Mouse (Mus musculus) T-helper 1 cell (primary cell): ENCODE data around the gene Ppp1r14b.

ENCODE experiments used
- in situ Hi-C: fragments of 300-600 bp; cut with MboI, MseI; formaldehyde crosslinking; loops from one replicate; pipeline ENCODE4 v1.15.1; 2025; ENCODE audit warnings: high pct_unique_total_duplicates

Gene Ppp1r14b

DNA sequence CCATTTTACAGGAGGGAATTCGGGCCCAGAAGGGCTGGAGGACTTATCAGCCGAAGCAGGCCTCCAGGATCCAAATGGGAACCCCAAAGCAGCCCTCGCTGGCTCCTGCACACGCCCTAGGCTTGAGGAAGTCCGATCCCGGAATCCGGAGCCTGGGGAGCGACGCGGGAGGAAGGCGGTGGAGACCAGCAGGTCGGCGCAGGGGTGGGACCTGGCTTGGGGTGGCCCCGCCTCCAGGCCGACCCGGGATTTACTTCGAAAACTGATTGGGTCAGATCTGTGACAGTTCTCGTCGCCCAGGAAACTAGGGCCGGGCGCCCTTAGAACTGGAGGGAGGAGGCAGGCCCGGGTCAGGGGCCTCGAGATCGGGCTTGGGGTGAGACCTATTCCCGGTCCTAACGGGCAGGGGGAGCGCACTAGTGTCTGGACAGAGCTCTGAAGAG lies 32.5 kb upstream of the Ppp1r14b start, which contains the start of gene Gpr137:
TSS of gene Gpr137 (minus strand) at position 232 of the 443 bp plus-strand sequence.
- in situ Hi-C loops: no loop called here

DNA sequence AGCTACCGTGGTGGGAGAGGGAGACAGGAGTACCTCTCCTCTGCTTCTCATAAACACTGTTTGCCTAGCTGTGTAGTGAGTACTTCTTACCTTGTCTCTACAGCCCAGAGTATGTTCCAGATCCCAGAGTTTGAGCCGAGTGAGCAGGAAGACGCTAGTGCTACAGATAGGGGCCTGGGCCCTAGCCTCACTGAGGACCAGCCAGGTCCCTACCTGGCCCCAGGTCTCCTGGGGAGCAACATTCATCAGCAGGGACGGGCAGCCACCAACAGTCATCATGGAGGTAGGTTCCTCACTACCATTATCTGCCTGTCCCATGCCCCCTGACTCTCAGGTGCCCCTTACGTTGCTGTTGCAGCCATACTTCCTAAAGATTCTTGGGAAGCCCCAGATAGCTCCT lies 32.0 kb upstream of the Ppp1r14b start:
- in situ Hi-C loops: no loop called here

DNA sequence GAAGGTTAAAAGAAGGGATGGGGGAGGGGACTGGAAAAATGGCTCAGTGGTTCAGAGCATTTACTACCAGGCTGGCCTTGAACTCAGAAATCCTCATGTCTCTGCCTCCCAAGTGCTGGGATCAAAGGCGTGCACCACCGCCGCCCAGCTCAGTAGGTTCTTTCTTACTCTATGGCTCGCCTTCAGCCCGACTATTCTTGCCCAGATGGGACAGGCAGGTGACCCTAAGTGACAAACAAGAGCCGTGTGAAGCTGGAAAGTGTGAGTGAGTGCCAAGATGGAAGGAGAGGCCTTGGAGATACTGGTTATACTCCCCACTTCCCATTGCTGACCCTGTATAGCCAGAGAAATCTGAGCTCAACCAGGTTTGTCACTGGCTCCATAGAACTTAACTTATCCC lies 31.1 kb upstream of the Ppp1r14b start:
- in situ Hi-C loops: no loop called here

DNA sequence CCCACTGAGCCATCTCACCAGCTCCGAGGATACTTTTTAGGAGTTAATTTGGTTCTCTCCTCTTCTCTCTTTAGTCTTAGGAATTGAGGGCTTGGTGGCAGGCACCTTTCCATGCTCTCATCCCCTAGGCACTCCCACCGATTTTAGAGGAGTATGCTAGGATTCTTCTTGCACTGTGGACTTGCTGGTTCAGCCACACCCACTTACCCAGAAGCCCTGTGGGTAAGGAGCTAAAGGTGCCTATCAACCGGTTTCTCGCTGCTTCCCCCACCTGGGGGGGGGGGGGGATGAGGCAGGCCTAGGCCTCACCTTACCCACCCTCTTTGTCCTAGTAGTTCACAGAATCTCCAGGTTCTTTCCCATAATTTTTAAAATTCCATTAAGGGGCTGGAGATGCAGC lies 27.0 kb upstream of the Ppp1r14b start:
- in situ Hi-C loops: no loop called here

GRCm38 (mm10) chr19:6948186-6948585 lies 26.6 kb upstream of the Ppp1r14b start:
- in situ Hi-C loops: no loop called here

DNA sequence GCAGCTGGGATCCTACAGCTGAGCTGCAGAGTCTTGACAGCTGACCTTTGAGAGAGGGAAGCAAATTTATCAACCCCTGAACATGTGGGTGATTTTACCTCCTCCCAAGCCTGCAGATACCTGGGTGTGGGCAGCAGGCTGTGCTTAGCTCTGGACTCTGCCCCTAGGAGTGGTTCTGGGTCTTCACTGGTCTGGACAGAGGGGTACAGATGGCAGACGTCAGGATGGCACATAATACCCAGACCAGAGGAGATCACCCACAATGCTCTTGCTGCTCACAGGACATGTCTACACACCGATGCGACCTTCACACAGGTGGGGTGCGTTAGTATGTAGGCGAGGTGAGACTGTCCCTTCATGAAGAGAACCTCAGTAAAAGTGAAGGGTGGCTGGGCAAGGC lies 25.2 kb upstream of the Ppp1r14b start:
- in situ Hi-C loops: no loop called here

- in situ Hi-C loops: no loop called here
Measured at GRCm38 (mm10) chr19:6949951-6950350, 24.8 kb upstream of the Ppp1r14b start.

DNA sequence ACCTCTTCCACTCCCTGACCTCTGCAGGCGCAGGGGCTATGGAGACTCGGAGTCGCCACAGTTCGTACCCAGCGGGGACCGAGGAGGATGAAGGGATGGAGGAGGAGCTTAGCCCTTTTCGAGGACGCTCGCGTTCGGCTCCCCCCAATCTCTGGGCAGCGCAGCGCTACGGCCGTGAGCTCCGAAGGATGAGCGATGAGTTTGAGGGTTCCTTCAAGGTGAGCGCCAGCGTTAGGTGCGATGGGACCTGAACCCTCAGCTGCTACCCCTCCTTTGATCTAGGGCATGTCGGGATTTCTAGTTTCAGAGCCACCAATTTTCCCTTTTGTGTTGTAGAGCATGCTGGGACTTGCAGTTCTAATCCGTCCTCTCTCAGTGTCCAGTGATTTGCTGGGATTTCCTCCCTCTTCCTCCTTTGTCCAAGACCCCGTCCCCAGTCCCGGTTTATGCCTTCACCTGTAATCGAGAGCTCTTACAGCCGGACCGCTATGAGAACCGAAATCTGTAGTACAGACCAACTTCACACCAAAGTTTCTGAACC lies 24.1 kb upstream of the Ppp1r14b start:
- in situ Hi-C loops: no loop called here

- in situ Hi-C loops: no loop called here
Measured at GRCm38 (mm10) chr19:6951381-6951968, 23.3 kb upstream of the Ppp1r14b start.

- in situ Hi-C loops: no loop called here
Measured at GRCm38 (mm10) chr19:6951994-6952711, 22.6 kb upstream of the Ppp1r14b start.

GRCm38 (mm10) chr19:6952712-6953037 lies 22.1 kb upstream of the Ppp1r14b start:
- in situ Hi-C loops: no loop called here

GRCm38 (mm10) chr19:6954046-6954445 lies 20.7 kb upstream of the Ppp1r14b start:
- in situ Hi-C loops: no loop called here

- in situ Hi-C loops: no loop called here
Measured at GRCm38 (mm10) chr19:6955424-6955823, 19.3 kb upstream of the Ppp1r14b start.

DNA sequence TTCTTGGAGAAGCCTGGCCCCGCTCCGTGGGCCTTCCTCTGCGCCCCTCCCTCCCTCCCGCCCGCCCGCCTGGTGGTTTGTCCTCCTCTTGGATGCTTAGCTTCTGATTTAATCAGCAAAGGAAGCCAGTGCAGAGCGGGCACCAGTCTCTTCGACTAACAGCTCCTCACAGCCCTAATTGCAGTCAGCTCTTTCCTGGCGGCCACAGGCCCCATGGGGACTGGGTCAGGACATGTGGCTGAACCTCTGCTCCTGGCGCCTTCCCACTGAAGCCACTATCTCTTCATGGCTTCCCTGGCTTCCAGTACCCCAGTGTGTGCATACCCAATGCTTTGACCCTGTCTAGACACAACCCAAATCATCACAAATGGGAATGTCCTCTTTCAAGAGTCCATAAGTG lies 18.3 kb upstream of the Ppp1r14b start:
- in situ Hi-C loops: no loop called here

GRCm38 (mm10) chr19:6968491-6969271 lies 6.1 kb upstream of the Ppp1r14b start:
- in situ Hi-C loops: no loop called here

DNA sequence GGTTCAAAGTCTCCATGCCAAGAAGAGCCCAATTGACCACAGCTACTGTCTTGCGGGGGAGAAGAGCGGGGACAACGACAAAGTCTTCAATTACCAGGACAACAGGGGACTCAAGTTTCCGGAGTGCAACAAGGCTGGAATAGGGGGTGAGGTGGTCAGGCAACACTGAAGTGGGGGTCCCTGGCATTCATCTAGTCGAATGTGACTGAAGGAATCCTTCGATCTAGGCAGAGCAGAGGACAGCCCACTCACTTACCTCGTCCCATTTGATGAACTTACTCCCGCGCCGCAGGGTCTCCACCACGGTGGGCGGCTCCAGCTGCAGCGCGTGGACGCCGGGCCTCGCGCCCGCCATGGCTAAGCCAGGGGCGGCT lies 5.5 kb upstream of the Ppp1r14b start:
- in situ Hi-C loops: no loop called here

- in situ Hi-C loops: no loop called here
Measured at GRCm38 (mm10) chr19:6969665-6970381, 4.9 kb upstream of the Ppp1r14b start.

DNA sequence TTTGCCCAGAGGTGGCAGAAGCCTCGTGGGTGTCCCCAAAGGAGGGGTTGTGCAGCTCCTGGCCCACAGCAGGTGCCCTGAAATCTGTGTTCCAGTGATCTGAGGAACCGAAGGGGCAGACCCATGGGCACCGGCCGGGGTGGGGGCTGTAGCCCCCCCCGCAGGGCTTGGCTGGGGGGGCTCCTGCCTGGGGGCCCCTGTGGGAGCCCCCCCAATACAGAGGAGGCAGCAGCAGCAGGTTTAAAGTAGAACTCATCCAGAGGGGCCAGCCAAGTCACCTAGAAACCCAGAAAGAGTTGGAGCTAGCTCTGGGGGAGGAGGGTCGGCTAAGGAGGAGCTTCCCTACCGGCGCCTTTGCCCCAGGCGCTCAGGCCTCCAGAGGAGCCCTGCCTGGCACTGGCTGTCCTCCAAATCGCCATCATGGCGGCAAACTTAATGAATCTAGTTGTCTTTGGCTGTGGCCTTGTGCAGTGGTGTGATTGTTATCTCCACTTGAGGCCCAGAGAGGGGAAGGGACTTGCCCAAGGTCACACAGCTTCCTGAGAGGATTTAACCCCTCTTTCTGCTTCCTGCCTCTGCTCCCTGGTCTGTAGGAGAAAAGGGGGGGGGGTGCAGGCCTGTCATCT lies 4.2 kb upstream of the Ppp1r14b start:
- in situ Hi-C loops: no loop called here

- in situ Hi-C loops: no loop called here
Measured at GRCm38 (mm10) chr19:6971644-6972043, 3.1 kb upstream of the Ppp1r14b start.

GRCm38 (mm10) chr19:6972247-6972917 lies 2.4 kb upstream of the Ppp1r14b start:
- in situ Hi-C loops: no loop called here
